Mouse (Mus musculus): ENCODE results near the gene Htr1d. TPM values are rescaled to one million over a fixed set of nuclear protein-coding genes. Genes with fewer than 3 reads are reported as not detected.

Gene Htr1d
- not detected in 2 replicates for total RNA-seq (2014; rRNA removed; ENCODE audit: low replicate concordance)
- not detected in 2 replicates for polyA plus RNA-seq (2015; fragmentation: Nextera tagmentation; extraction: Ambion mirVana)

DNA sequence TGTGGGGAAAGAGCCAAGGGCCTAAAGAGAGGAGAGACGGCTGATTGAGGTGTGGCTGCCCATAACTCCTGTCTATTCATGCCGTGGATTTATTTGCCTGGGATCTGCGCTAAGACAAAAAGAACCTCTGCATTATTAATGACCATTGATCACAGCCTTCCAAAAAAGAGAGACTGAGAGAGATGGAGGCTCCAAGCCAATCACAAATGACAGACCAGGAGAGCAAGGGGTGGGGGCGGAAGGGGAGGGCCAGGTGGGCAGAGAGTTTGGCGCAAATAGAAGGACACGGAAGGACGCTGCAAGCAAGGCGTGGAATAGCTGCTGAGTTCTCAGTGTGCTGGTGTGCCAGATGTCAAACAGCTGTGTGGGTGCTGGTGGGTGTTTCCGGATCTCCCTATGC lies at the start of gene Htr1d:
Gene Htr1d, plus strand, starts transcription at position 301 of the 400 bp plus-strand sequence.
- H3K4me3 ChIP-seq (ENCODE audit: low read depth, low read length), result peak within 1 kb of the TSS; percentile 51
- H3K4me1 ChIP-seq (ENCODE audit: control insufficient read depth, insufficient read depth), result peaks cover 6% of the 10 kb centered on the region
- H3K4me2 ChIP-seq (ENCODE audit: low read depth, low read length), result peak within 1 kb of the TSS; percentile 76
- peaks cover 59% of the 10 kb centered on the region for H3K27me3 ChIP-seq (ENCODE audit: control insufficient read depth, insufficient read depth, low read length)
- H3K9me3 ChIP-seq (replicated peaks; ENCODE audit: control insufficient read depth, low read length), result no peaks in the 10 kb centered on the region
- 76% methylated on average over 9 of the region's 9 CpGs for WGBS
- DNase-seq (ENCODE audit: low spot score) (no peak), ATAC-seq (ENCODE audit: insufficient read depth, low read depth) (no peak)
- no peak for TF ChIP-seq CTCF (IDR thresholded peaks at IDR 0.05; ENCODE audit: low read depth)
- TF ChIP-seq EP300 (IDR thresholded peaks at IDR 0.05; ENCODE audit: low read depth), result no peak
- no peak within 1 kb of the TSS for H3K27ac ChIP-seq (ENCODE audit: low read depth)
- no peaks in the 10 kb centered on the region for H3K36me3 ChIP-seq (replicated peaks; ENCODE audit: control insufficient read depth, insufficient read depth, low read length)
- peak within 1 kb of the TSS; percentile 24; the same call in 1 of the 2 replicates for H3K9ac ChIP-seq (replicated peaks; ENCODE audit: low read depth, low read length)

- no peak overlapping the region for H3K9ac ChIP-seq (replicated peaks; ENCODE audit: low read depth, low read length)
- H3K4me3 ChIP-seq (ENCODE audit: low read depth, low read length), result no peak overlapping the region
- no peaks in the 10 kb centered on the region for H3K4me1 ChIP-seq (ENCODE audit: control insufficient read depth, insufficient read depth)
- TF ChIP-seq EP300 (IDR thresholded peaks at IDR 0.05; ENCODE audit: low read depth) (no peak), CTCF (IDR thresholded peaks at IDR 0.05; ENCODE audit: low read depth) (no peak)
- H3K27ac ChIP-seq (ENCODE audit: low read depth), result no peak overlapping the region
- 75% methylated on average over 5 of the region's 5 CpGs for WGBS
- no peaks in the 10 kb centered on the region for H3K36me3 ChIP-seq (replicated peaks; ENCODE audit: control insufficient read depth, insufficient read depth, low read length)
- no peak overlapping the region for H3K4me2 ChIP-seq (ENCODE audit: low read depth, low read length)
- no peaks in the 10 kb centered on the region for H3K27me3 ChIP-seq (ENCODE audit: control insufficient read depth, insufficient read depth, low read length)
- ATAC-seq (ENCODE audit: insufficient read depth, low read depth) (no peak), DNase-seq (ENCODE audit: low spot score) (no peak)
- no peaks in the 10 kb centered on the region for H3K9me3 ChIP-seq (replicated peaks; ENCODE audit: control insufficient read depth, low read length)
Observed at GRCm38 (mm10) chr4:136377001-136377400, 46.3 kb upstream of the Htr1d start.

DNA sequence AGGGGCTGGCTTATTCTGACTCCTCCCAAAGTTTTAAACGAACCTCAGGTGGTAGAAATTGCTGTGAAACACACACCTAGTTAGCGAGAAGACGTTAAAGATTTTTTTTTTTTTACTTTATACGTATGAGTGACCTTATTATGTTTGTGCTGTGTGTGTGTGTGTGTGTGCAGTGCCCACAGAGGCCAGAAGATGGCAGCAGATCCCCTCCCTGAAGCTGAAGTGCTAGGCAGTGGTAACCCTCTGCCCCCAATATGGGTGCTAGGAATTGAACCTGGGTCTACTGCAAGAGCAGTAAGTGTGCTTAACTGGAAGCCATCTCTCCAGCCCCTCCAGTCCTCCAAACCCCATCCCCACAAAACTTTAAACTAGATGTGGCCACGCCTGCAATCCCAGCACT lies 40.3 kb upstream of the Htr1d start:
- Histone ChIP-seq H3K27me3 (ENCODE audit: control insufficient read depth, insufficient read depth, low read length) (no peaks in the 10 kb centered on the region), H3K36me3 (replicated peaks; ENCODE audit: control insufficient read depth, insufficient read depth, low read length) (no peaks in the 10 kb centered on the region), H3K4me2 (ENCODE audit: low read depth, low read length) (no peak overlapping the region), H3K9me3 (replicated peaks; ENCODE audit: control insufficient read depth, low read length) (no peaks in the 10 kb centered on the region), H3K4me1 (ENCODE audit: control insufficient read depth, insufficient read depth) (0 out of 2 replicates have a peak, but pooled peaks cover 4% of the 10 kb centered on the region), H3K4me3 (ENCODE audit: low read depth, low read length) (no peak overlapping the region), H3K27ac (ENCODE audit: low read depth) (no peak overlapping the region), H3K9ac (replicated peaks; ENCODE audit: low read depth, low read length) (no peak overlapping the region)
- ATAC-seq (ENCODE audit: insufficient read depth, low read depth), result no peak
- no peak for TF ChIP-seq CTCF (IDR thresholded peaks at IDR 0.05; ENCODE audit: low read depth)
- TF ChIP-seq EP300 (IDR thresholded peaks at IDR 0.05; ENCODE audit: low read depth), result no peak
- no peak for DNase-seq (ENCODE audit: low spot score)
- WGBS, result 82% methylated on average over 5 of the region's 5 CpGs

DNA sequence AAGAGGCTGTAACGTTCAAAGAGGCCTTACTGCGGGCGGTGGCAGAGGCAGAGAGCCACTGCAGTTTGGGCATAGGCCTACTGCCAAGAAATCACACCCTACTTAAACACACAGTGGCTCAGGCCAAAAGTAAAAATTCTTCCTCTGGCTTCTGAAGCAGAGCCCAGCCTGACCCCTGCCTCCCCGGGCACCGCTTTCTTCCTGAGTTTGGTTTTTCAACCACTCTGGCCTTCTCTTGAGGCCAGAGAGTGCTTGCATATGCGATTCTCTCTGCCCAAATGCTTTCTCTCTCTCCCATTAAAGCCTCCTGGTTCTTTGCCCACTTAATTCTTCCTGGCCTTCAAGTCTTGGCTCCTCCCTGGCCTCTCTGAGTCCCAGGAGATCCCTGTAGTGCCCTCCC lies 39.5 kb upstream of the Htr1d start:
- TF ChIP-seq EP300 (IDR thresholded peaks at IDR 0.05; ENCODE audit: low read depth) (no peak), CTCF (IDR thresholded peaks at IDR 0.05; ENCODE audit: low read depth) (no peak)

DNA sequence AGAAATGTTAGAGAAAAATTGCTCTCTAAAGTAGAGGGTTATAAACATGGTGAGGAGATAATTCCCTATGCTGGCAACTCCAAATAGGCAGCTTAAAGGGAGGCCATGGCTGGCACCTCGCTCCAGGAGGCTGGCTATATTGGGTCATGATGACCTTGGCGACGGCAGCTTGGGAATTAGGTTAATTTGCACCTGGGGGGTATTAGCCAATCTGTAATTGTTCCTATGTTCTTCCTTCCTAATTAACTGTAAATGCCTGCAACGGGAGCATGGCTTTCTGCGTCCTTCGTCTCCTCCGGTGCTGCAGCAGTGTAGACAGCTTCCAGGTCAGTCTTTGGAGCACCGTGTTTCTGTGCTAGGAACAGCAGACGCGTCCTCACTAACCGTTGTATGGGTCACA lies 36.1 kb upstream of the Htr1d start:
- no peaks in the 10 kb centered on the region for H3K9me3 ChIP-seq (replicated peaks; ENCODE audit: control insufficient read depth, low read length)
- no peak overlapping the region for H3K4me3 ChIP-seq (ENCODE audit: low read depth, low read length)
- H3K4me1 ChIP-seq (ENCODE audit: control insufficient read depth, insufficient read depth), result 0 out of 2 replicates have a peak, but pooled peaks cover 4% of the 10 kb centered on the region
- no peak overlapping the region for H3K9ac ChIP-seq (replicated peaks; ENCODE audit: low read depth, low read length)
- H3K4me2 ChIP-seq (ENCODE audit: low read depth, low read length), result no peak overlapping the region
- no peak overlapping the region for H3K27ac ChIP-seq (ENCODE audit: low read depth)
- no peaks in the 10 kb centered on the region for H3K36me3 ChIP-seq (replicated peaks; ENCODE audit: control insufficient read depth, insufficient read depth, low read length)
- DNase-seq (ENCODE audit: low spot score) (no peak), ATAC-seq (ENCODE audit: insufficient read depth, low read depth) (no peak)
- H3K27me3 ChIP-seq (ENCODE audit: control insufficient read depth, insufficient read depth, low read length), result no peaks in the 10 kb centered on the region
- WGBS, result 41% methylated on average over 11 of the region's 11 CpGs
- TF ChIP-seq EP300 (IDR thresholded peaks at IDR 0.05; ENCODE audit: low read depth) (no peak), CTCF (IDR thresholded peaks at IDR 0.05; ENCODE audit: low read depth) (no peak)

More for the DNA sequence above, 39.5 kb upstream of the Htr1d start:
- no peak overlapping the region for H3K9ac ChIP-seq (replicated peaks; ENCODE audit: low read depth, low read length)
- no peak for ATAC-seq (ENCODE audit: insufficient read depth, low read depth)
- 0 out of 2 replicates have a peak, but pooled peaks cover 4% of the 10 kb centered on the region for H3K4me1 ChIP-seq (ENCODE audit: control insufficient read depth, insufficient read depth)
- no peaks in the 10 kb centered on the region for H3K9me3 ChIP-seq (replicated peaks; ENCODE audit: control insufficient read depth, low read length)
- WGBS, result 59% methylated on average over 6 of the region's 6 CpGs
- DNase-seq (ENCODE audit: low spot score), result no peak
- no peak overlapping the region for H3K4me2 ChIP-seq (ENCODE audit: low read depth, low read length)
- H3K4me3 ChIP-seq (ENCODE audit: low read depth, low read length), result no peak overlapping the region
- no peaks in the 10 kb centered on the region for H3K36me3 ChIP-seq (replicated peaks; ENCODE audit: control insufficient read depth, insufficient read depth, low read length)
- no peak overlapping the region for H3K27ac ChIP-seq (ENCODE audit: low read depth)
- no peaks in the 10 kb centered on the region for H3K27me3 ChIP-seq (ENCODE audit: control insufficient read depth, insufficient read depth, low read length)

DNA sequence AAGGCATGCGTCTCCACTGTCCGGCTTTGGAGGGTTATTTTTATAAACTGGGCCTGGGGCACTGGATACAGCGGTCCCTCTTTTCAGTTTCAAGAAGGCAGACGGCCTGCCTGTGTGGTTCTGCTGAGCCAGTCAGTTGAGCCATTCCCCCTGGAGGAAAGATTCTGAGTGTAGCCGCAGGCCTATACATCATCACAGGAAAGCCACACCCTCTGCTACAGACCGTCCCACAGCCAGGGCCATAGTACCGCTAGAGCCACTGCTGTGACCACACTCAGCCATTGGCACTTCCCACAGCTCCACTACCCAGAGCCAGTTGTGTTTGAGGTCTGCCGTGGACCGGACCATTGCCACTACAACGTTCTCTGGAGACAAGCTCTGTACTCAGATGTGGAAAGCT lies 21.5 kb upstream of the Htr1d start:
- DNase-seq (ENCODE audit: low spot score) (no peak), ATAC-seq (ENCODE audit: insufficient read depth, low read depth) (no peak)
- WGBS, result 80% methylated on average over 10 of the region's 10 CpGs
- no peaks in the 10 kb centered on the region for H3K9me3 ChIP-seq (replicated peaks; ENCODE audit: control insufficient read depth, low read length)
- no peak overlapping the region for H3K4me2 ChIP-seq (ENCODE audit: low read depth, low read length)
- H3K27ac ChIP-seq (ENCODE audit: low read depth), result no peak overlapping the region
- H3K4me3 ChIP-seq (ENCODE audit: low read depth, low read length), result no peak overlapping the region
- no peaks in the 10 kb centered on the region for H3K36me3 ChIP-seq (replicated peaks; ENCODE audit: control insufficient read depth, insufficient read depth, low read length)
- TF ChIP-seq CTCF (IDR thresholded peaks at IDR 0.05; ENCODE audit: low read depth) (no peak), EP300 (IDR thresholded peaks at IDR 0.05; ENCODE audit: low read depth) (no peak)
- H3K4me1 ChIP-seq (ENCODE audit: control insufficient read depth, insufficient read depth), result no peaks in the 10 kb centered on the region
- H3K27me3 ChIP-seq (ENCODE audit: control insufficient read depth, insufficient read depth, low read length), result no peaks in the 10 kb centered on the region
- no peak overlapping the region for H3K9ac ChIP-seq (replicated peaks; ENCODE audit: low read depth, low read length)
